Mouse (Mus musculus) adrenal gland, adult (tissue): ENCODE data around the gene Krtap17-1.

ENCODE experiments used
- DNase-seq, 2 experiments: peaks; one replicate each; pipeline ENCODE4 v3.0.0; 2022 to 2023; ENCODE audit warnings: low spot score in 1 of 2; ENCODE audit not compliant: inconsistent age in 2 of 2

The Krtap17-1 gene

DNA sequence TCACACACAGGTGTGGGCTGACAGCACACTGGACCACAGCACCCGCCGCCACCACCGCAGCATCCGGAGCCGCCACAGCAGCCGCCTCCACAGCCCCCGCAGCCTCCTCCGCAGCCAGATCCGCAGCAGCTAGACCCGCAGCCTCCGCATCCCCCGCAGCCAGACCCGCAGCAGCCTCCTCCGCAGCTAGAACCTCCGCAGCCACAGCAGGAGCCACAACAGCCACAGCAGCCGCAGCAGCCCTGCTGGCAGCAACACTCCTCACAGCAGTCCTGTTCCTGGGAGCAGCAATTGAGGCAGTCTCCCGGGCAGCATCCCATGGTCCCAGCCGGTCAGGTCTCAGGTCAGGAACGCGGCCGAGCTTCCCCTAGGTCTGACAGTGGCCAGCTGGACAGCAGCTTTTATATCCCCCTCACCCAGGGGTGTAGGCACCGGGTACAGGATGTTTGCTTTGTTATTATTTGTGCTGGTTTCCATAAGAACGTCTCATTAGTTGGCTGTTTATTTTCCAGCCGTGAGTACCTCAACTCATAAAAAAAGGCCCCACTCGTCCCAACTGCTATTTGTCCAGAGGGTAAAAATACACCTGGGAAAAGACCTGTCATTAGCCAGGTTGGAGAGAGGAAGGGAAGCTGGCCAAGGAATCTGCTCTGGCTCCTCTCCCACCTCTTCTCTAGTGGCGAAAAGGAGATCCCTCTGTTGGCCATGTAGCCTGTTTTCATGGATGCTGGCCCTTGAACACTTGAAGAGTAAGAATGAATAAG lies at the start of gene Krtap17-1:
Gene Krtap17-1 (minus strand): TSS at position 375 of the 764 bp plus-strand sequence.
- DNase-seq: no peak

DNA sequence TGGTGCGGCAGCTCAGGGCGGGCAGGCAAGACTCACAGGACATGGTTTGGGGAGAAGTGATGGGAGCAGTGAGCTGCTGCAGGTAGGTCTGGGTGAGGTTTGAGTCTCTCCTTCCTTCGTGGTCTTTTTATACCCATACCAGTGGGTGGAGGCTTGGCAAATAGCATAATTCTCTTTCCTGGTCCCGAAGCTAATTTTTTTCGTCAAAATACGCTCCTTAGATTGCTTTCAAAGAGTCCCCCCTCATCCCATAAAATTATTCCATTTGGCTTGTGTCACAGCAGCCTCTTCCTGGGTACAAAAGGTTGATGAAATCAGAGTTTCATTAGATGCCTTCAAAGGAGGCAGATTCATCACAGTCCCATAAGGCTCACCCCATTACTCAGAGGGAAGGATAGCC lies 47.7 kb upstream of the Krtap17-1 start, which contains the start of gene Krt34:
Gene Krt34 (minus strand): TSS at position 101 of the 400 bp plus-strand sequence.
- no peak for DNase-seq

DNA sequence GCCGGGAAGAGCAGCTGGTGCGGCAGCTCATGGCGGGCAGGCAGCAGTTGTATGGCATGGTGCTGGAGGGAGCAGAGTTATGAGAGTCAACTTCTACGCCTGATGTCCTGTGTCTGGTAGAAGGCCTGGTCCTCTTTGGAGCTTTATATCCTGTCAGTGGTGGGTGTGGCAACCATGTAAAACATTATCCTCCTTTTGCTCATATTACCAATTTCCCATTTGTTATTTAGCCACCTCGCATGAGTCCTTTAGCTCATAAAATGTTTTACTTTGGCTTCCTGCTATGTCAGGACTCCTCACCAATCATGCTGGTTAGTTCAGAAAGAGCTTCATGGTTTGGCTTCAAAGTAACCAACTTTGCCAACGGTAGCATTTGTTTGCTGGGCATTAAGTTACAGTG lies 36.0 kb upstream of the Krtap17-1 start, which contains the start of gene Krt33b:
Gene Krt33b (minus strand): TSS at position 101 of the 400 bp plus-strand sequence.
- DNase-seq: no peak

DNA sequence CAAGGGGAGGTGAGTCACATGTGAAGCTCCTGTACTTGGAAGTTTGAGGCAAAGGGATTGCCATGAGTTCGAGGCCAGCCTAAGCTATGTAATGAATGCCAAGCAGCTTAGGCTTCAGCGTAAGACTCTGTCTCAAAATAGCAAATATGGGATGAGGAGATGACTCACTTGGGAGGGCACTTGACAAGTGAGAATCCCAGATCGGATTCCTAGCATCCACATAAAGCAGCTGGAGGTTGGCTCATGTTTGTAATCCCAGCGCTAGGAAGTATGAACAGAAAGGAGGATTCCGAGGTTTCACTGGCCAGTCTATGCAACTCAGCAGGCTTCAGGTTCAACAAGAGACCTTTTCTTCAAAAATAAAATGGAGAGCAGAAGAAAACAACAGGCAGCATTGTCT lies 27.6 kb upstream of the Krtap17-1 start:
- DNase-seq: no peak

DNA sequence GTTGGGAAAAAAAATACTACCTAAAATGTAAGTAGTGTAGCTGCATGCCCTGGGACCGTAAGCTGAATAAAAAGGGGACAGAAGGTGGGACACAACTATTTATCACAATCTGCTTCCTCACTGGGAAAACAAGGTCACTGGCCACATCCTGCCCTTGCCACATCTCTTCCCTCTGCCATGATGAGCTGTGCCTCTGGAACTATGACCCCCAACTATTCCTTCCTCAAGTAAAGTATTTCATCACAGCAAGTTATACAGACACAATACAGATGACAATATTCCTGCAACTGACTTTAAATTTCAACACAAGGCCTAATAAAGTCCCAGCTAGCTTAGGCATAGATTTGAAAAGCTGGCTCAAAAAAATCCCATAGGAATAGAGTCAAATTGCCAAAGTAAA lies 25.7 kb upstream of the Krtap17-1 start:
- DNase-seq: no peak

DNA sequence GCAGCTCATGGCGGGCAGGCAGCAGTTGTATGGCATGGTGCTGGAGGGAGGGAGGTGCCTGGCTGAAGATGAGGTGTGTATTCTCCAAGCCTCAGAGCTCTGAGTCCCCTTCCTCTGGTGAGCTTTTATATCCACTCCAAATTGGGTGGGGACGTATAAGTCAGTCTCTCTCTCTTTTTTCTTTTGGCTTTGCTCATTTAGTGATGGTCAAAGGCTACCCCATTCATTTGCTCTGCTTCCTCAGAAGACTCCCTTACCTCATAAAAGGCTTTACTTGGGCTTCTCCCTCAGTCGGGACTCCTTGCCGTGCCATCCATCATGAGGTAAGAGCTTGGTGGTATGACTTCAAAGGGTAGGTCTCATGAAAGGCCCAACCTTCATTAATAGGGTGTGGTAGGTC lies 22.3 kb upstream of the Krtap17-1 start, which contains the start of gene Krt33a:
Gene Krt33a (minus strand): TSS at position 101 of the 400 bp plus-strand sequence.
- no peak for DNase-seq

DNA sequence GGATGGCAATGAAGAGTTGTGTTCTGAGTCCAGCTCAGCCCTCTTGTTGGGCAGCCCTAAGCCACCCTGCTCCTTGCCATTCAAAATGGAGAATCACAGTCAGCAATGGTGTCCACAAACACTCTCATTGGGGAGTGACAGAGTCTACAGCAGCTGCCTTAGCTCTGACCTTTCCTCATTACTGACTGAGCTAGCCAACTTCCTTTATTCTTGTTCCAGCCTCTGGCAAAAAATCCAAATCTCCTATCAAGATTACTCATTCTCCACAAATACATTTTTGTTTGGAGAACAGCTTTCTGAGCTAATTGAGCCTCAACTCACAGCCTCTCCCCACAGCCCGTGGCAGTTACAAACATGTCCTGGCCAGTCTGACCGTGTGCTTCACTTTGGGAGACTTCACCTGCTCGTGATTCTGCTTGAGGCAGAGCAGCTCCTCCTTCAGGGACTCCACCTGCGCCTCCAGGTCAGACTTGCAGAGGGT lies 19.9 kb upstream of the Krtap17-1 start:
- no peak for DNase-seq

DNA sequence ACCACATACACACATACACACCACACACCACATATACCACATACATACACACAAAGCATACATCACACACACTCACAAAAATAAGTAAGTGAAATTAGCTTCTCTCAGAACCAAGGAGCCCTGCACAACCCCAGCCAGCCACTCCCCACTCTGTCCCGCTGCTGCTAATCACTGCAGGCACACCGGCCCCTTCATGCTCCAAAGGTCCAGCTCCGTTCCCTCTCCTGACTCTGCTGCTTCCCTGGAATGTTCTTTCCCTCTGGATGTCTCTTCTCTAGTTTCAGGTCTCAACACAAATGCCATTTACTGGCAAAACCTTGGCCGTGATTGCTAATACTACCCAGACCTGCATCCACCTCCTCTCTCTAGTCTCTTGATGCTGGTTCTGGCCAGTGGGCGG lies 16.9 kb upstream of the Krtap17-1 start:
- no peak for DNase-seq

DNA sequence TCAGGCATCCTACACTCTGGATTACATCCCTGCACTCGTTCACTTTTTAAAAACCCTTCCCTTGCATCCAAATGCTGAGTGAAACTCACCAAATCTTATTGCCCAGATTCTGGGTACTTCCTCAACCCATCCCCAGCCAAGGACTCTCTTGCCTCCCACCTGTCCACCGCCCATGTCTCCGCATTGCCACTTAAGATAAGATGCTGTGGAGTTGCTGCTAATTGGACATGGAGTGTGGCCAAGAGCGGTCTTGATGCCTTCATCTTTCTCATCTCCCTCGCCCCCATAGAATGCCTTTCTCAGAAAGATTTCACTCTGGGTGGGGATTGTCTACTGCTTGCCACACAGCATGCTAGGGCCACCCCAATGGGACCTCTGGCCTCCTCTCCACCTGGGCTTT lies 14.5 kb upstream of the Krtap17-1 start:
- DNase-seq: no peak

DNA sequence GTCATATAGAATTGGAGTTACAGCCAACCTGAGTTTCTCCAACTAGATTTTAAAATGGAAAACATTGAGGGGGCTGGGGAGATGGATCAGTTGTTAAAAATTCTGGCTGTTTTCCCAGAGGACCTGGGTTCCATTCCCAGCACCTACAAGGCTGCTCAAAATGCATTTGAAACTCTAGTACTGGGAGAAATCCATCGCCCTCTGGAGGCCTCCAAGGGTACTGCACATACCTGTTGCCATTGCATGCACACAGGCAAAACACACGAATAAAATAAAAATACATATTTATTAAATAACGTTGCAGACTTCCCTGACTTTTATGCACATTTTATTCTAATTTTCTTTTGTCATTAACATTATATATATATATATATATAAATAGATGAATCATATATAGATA lies 12.8 kb upstream of the Krtap17-1 start:
- no peak for DNase-seq

DNA sequence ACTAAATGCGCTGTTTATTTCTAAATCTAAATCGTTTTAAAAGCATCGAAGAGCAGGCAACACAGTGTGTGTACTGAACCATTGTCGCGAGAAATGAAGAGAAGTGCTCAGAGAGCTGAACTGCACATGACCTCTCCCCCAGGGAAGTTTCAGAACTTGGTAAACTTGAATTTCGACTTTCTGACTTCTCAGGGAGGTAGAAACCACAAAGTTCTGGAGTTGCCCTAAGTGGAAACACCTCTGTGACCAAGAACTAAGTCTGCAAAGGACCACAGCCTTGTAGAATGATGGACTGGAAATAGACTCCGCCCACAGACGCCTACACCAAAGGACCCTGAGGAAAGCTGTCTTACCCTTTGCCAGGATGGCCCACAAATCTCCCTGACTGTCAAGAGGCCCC lies 12.1 kb upstream of the Krtap17-1 start:
- no peak for DNase-seq

DNA sequence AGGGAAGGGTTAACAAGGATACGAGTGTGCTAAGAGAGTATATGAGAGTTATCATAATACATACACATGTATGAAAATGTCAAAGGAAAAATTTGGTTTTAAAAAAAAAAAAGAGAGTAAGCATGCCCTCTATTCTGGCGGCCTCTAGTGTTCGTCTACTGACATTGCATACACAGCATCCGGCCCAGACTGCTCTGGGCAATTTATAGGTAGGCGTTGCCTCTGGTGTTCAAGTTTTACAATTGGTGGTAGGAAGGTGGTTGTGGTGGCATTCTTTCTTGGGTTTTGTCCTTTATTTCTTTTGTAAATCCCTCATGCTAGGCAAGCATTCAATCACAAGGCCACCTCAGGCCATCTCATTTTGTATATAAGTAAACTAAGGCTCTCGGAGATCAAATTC lies 11.1 kb upstream of the Krtap17-1 start:
- DNase-seq: peak; percentile 23 to 75

DNA sequence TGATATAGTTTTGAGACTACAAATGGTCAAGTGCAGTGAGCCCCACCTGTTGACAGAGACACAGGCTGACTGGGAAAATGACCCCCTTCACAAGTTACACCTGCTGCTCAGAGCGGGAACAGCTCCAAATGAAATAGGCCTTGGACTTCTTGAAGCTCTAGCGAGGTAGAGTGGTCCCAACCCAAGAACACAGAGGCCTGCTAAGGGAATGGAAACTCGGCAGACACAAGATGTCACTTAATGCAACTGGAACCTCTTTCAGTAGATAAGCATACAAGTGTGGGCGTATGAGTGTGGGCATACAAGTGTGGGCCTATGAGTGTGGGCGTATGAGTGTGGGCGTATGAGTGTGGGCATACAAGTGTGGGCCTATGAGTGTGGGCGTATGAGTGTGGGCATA lies 5.3 kb upstream of the Krtap17-1 start:
- DNase-seq: no peak

DNA sequence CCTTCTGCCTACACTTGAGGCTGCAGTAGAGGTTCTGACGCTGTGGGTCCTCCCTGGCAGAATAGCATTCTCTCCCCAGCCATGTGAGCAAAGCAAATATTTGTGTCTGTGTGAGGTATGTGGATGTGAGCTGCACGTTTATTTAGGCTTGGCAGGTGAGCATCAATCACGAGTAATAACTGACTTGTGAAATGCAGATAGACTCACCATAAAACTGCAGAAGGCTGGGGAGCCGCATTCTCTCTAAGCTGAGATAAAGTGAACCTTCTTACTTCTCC lies 529 bp upstream of the Krtap17-1 start:
- no peak for DNase-seq

DNA sequence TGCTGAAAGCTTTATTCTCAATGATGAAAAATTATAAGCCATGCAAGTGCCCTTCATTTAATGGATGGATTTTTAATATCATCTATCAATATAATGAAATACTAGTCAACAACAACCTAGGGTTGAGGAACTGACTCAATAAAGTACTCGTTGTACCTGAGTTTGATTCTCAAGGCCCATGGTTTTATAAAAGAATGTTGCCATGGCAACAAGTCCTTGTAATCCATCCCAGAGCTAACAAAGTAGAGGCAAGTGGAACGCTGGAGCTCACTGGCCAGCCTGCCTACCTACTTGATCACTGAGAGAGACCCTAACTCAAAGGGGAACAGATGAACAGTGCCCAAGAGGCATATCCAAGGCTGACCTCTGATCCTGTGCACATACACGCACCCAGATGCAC lies 3.2 kb downstream of the Krtap17-1 start:
- no peak for DNase-seq

DNA sequence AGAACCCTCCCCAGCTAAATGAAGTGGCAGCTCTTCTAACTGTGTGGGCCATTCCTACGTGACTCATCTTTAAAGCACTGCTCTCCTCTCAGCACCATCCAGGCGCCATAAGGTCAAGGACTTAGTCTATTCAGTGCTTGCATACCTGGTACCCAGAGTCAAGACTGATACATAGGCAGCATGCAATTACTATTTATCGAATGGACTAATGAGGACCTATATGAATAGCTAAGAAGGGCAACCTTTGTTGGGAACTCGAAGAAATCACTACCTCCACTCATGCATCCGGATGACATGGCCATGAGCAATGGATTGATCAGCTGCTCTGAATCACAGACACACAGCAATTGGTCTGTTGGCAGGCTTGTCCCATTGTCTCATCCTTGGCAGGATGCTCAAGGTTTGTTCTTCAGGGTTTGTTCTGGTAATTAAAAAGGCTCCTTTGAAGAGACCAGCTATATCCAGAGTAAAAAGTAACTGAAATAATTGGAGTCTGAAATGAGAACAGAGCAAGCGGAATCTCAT lies 3.9 kb downstream of the Krtap17-1 start:
- peak; percentile 56 to 88 for DNase-seq

DNA sequence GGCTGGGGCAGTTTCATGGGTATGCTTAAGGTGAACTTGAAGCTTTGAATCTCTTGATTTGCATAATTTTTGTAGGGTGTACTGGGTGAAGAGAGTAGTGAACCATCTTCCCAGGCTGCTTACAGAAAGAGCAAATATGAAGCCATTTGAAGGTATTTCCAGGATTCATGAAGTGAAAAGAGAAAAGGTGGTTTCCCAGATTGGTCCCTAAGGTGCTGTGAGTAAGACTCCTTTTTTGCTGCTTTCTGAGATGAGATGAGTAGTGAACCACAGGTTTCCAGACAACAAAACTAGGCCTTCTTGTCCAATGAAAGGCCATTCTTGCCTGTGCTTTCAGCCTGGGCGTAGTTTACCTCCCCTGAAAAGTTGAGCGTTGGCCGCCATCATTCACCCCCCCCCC lies 5.3 kb downstream of the Krtap17-1 start:
- no peak for DNase-seq

DNA sequence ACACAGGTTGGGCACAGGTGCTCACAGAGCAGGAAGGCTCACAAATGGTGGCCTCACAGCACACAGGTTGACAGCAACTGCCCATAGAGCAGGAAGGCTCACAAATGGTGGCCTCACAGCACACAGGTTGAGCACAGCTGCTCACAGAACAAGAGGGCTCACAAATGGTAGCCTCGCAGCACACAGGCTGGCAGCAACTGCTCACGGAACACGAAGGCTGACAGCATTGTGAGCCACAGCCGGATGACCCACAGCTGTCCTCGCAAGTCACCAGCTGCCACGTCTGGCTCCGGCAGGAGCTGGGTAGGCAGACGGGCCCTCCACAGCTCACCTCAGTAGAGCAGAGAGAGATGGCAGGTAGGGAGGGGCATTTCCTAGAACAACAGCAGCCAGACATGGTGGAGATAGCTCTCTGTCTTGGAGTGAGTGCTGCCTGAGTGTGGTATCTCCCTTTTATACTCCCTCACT lies 7.6 kb downstream of the Krtap17-1 start, which contains the start of gene Krtap16-1:
Gene Krtap16-1 (minus strand): TSS at position 418 of the 468 bp plus-strand sequence.
- no peak for DNase-seq

DNA sequence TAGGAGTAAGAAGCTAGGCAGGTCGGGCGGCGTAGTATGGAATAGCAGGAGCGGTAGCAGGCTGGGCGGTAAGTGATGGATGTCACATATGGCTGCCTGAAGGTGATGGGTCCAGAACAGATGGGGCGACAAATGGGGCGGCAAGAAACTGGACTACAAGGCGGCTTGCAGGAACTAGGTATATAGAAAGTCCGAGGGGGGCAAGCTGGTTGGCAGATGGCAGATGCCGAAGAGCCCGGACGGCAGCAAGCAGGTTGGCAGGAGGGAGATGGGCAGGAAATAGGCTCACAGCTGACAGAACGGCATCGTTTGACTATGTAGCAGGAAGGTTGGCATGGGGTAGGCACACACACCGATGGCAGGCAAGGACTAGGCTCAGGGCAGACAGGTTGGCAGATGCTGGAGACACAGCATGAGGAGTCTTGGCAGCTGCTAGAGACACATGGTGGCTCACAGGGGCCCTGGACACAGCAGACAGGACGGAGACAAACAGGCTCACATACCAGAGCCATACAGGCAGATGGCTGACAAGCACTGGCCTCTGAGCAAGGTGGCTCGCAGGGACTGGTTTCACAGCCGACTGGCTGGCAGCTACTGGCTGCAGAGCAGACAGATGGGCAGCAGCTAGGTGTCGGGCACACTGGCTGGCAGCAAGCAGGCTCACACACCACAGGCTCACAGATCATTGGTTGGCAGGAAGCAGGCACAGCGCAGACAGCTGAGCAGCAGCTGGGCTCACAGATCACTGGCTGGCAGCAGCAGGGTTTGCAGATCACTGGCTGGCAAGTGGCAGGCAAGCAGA lies 8.3 kb downstream of the Krtap17-1 start:
- DNase-seq: peak; percentile 32 to 42

DNA sequence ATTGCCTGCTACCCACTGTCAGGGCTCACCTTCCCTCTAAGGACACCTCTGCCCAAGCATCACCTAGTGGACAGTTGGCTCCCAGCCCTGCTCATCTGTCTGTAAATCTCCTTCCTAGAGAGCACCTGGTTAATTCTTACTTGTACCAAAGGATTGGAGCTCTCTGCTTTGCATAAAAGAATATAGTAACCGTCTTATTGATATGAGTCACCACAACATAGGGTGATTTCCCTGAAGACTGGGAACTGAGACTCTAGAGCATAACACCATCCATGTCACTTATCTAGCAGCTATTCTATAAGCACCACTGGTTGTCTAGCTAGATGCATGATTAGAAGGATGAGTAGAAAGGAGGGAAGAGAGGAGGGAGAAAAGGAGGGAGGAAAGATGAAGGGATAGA lies 10.4 kb downstream of the Krtap17-1 start:
- no peak for DNase-seq

DNA sequence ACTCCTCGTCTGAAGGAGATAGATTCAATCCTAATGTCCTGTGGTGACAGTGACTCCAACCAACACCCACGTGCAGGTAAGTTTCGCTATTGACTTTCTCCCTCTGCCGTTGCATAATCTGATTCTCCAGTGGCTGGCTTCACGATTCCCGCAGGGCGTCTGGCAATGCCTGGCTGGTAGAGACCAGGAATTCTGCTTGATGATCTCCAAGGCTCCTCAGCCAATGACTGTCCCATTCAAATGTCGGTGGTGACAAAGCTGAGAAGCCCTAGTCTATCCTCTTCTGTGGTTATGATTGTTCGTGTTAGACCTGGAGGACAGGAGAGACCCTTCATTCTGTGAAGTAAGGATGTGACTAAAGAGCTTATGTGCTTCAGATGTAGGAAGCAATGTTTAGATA lies 11.1 kb downstream of the Krtap17-1 start:
- no peak for DNase-seq

DNA sequence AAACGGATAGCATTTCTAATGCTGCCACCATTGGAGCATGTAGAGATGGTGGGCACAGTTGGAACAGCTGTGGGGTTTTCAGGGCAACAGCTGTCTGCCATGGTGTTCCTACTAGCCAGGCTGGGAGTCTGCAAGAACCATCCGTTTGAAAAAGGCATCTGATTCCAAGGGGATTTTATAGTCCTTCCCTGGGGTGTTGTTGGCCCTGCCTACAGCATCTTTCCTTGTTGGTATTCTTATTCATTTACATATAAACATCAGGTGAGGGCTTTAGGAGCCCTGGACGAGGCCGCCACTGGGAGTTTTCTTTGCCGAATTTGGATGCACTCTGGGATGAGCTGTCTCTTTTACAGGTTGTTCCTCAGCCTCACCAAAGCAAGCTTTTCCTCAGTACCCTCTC lies 14.8 kb downstream of the Krtap17-1 start, which contains the start of gene Krtap29-1:
Gene Krtap29-1 (minus strand): TSS at position 101 of the 400 bp plus-strand sequence.
- DNase-seq: no peak
